ENCODE assay signal across 10 mouse cellular contexts in genomic region chr1:167932088-167932487, GRCm38 (mm10).
DNase-seq lines count a peak whose midpoint lies in the region; ATAC-seq lines count a peak whose summit lies in the region.
"Had no signal": no experiment of that assay in that cellular context is flagged by ENCODE, and none has a peak within 500 bp of the region (broad histone marks: within the 10 kb centered on the region; RNA-seq: fewer than 3 reads in every experiment).

No protein-coding gene starts in this region.

- no peaks in the 10 kb centered on the region for H3K9me3 ChIP-seq in embryonic facial prominence, embryonic 11.5 days (replicated peaks; ENCODE audit: control insufficient read depth, low read length)
- no peaks in the 10 kb centered on the region for H3K9me3 ChIP-seq in embryonic facial prominence, embryonic 10.5 days
- H3K9me3 ChIP-seq: embryonic facial prominence, embryonic 13.5 days; stomach, embryonic 15.5 days had no signal

- H3K9ac ChIP-seq in embryonic facial prominence, embryonic 11.5 days (replicated peaks; ENCODE audit: low read length): no peak overlapping the region
- H3K9ac ChIP-seq: embryonic facial prominence, embryonic 13.5 days; stomach, embryonic 15.5 days had no signal

- no peaks in the 10 kb centered on the region for H3K4me1 ChIP-seq in embryonic facial prominence, embryonic 11.5 days (ENCODE audit: control insufficient read depth, insufficient read depth, low read length)
- H3K4me1 ChIP-seq in embryonic facial prominence, embryonic 10.5 days: peaks cover 18% of the 10 kb centered on the region

- 23% methylated on average over 2 of the region's 2 CpGs for WGBS in embryonic facial prominence, embryonic 11.5 days
- 37% methylated on average over 2 of the region's 2 CpGs for WGBS in embryonic facial prominence, embryonic 10.5 days

- H3K27me3 ChIP-seq in embryonic facial prominence, embryonic 11.5 days (ENCODE audit: control insufficient read depth, insufficient read depth, low read length): no peaks in the 10 kb centered on the region
- H3K27me3 ChIP-seq in embryonic facial prominence, embryonic 10.5 days (replicated peaks; ENCODE audit: low read depth, poor library complexity, severe bottlenecking): peaks cover 38% of the 10 kb centered on the region

- no peaks in the 10 kb centered on the region for H3K36me3 ChIP-seq in embryonic facial prominence, embryonic 11.5 days (replicated peaks; ENCODE audit: control insufficient read depth, insufficient read depth, low read depth, low read length)
- H3K36me3 ChIP-seq in embryonic facial prominence, embryonic 10.5 days (replicated peaks): no peaks in the 10 kb centered on the region
- H3K36me3 ChIP-seq: embryonic facial prominence, embryonic 13.5 days; stomach, embryonic 15.5 days had no signal

- DNase-seq in embryonic facial prominence, embryonic 11.5 days (ENCODE audit: low spot score): peak; percentile 73
- DNase-seq in embryonic facial prominence, embryonic 10.5 days (ENCODE audit: low spot score): no peak
- DNase-seq in layer of hippocampus, adult 11-12 months (ENCODE audit: low spot score): peak; percentile 47
- no peak for DNase-seq in layer of hippocampus, postnatal 36 days
- DNase-seq in NIH3T3 (ENCODE audit: low read depth): peak; percentile 68
- DNase-seq in layer of hippocampus, adult 9-10 months (ENCODE audit: low spot score): peak; percentile 44
- DNase-seq in thymus, postnatal 25 days: no peak
- DNase-seq in gastrocnemius, adult 8-10 months (ENCODE audit: low spot score in 2 of 2): no peak

- no peak overlapping the region for H3K27ac ChIP-seq in embryonic facial prominence, embryonic 11.5 days (replicated peaks; ENCODE audit: low read depth, low read length)
- no peak overlapping the region for H3K27ac ChIP-seq in embryonic facial prominence, embryonic 10.5 days (replicated peaks)
- H3K27ac ChIP-seq: embryonic facial prominence, embryonic 13.5 days; stomach, embryonic 15.5 days had no signal

- H3K4me3 ChIP-seq in embryonic facial prominence, embryonic 11.5 days (ENCODE audit: low read depth, low read length): no peak overlapping the region
- H3K4me3 ChIP-seq in embryonic facial prominence, embryonic 10.5 days: no peak overlapping the region
- H3K4me3 ChIP-seq: embryonic facial prominence, embryonic 13.5 days; stomach, embryonic 15.5 days had no signal

- no peak overlapping the region for H3K4me2 ChIP-seq in embryonic facial prominence, embryonic 11.5 days (ENCODE audit: low read depth, low read length)
- H3K4me2 ChIP-seq: embryonic facial prominence, embryonic 13.5 days; stomach, embryonic 15.5 days had no signal

- ATAC-seq in embryonic facial prominence, embryonic 11.5 days (replicated peaks; ENCODE audit: insufficient number of reproducible peaks, low FRiP score, low TSS enrichment, low read depth): no peak

Comparison
In these comparisons a context has a peak if more than half of its experiments do, and no peak if none do; other contexts are left out.
1. DNase-seq: peak in embryonic facial prominence, embryonic 11.5 days (single experiment), layer of hippocampus, adult 11-12 months (single experiment), NIH3T3 (single experiment) and layer of hippocampus, adult 9-10 months (single experiment); none in embryonic facial prominence, embryonic 10.5 days (single experiment), layer of hippocampus, postnatal 36 days (0 of 2), thymus, postnatal 25 days (single experiment) and gastrocnemius, adult 8-10 months (0 of 2).